Mouse (Mus musculus) cerebral cortex, adult 2 months (tissue): ENCODE measurements around the gene Bach1.

Experiments used
- WGBS: fragments of 180-500 bp; shearing (Covaris S2); methylation state at CpG from one replicate; pipeline ENCODE4 v1.1.7; 2018; 5-methylcytosine and 5-hydroxymethylcytosine counted together

The Bach1 gene

GRCm38 (mm10) chr16:87737842-87738639 is 39.3 kb downstream of the Bach1 start:
- 91% methylated on average over 21 of the region's 21 CpGs for WGBS

GRCm38 (mm10) chr16:87741034-87741715 is 42.4 kb downstream of the Bach1 start:
- 87% methylated on average over 9 of the region's 9 CpGs for WGBS

GRCm38 (mm10) chr16:87743661-87744060 is 44.9 kb downstream of the Bach1 start:
- 66% methylated on average over 3 of the region's 3 CpGs for WGBS

- WGBS, result 89% methylated on average over 2 of the region's 2 CpGs
Observed at GRCm38 (mm10) chr16:87744338-87744737, 45.6 kb downstream of the Bach1 start.

GRCm38 (mm10) chr16:87745192-87745945 is 46.6 kb downstream of the Bach1 start:
- 72% methylated on average over 8 of the region's 8 CpGs for WGBS

- 23% methylated on average over 5 of the region's 5 CpGs for WGBS
Observed at GRCm38 (mm10) chr16:87746728-87747127, 48.0 kb downstream of the Bach1 start.

GRCm38 (mm10) chr16:87751243-87751642 is 52.5 kb downstream of the Bach1 start:
- WGBS, result 92% methylated on average over 13 of the region's 13 CpGs

- 54% methylated on average over 13 of the region's 13 CpGs for WGBS
Observed at GRCm38 (mm10) chr16:87752482-87752881, 53.7 kb downstream of the Bach1 start.

- 57% methylated on average over 9 of the region's 9 CpGs for WGBS
Observed at GRCm38 (mm10) chr16:87754858-87755257, 56.1 kb downstream of the Bach1 start.

- 89% methylated on average over 3 of the region's 3 CpGs for whole genome bisulfite sequencing
Observed at GRCm38 (mm10) chr16:87755915-87756314, 57.2 kb downstream of the Bach1 start.

GRCm38 (mm10) chr16:87758016-87758415 is 59.3 kb downstream of the Bach1 start:
- WGBS, result 99% methylated on average over 11 of the region's 11 CpGs

- 92% methylated on average over 15 of the region's 15 CpGs for WGBS
Observed at GRCm38 (mm10) chr16:87764668-87765109, 65.9 kb downstream of the Bach1 start.

- WGBS, result 37% methylated on average over 8 of the region's 8 CpGs
Observed at GRCm38 (mm10) chr16:87765984-87766383, 67.2 kb downstream of the Bach1 start.

GRCm38 (mm10) chr16:87770576-87770975 is 71.8 kb downstream of the Bach1 start:
- 89% methylated on average over 2 of the region's 2 CpGs for WGBS

- 78% methylated on average over 4 of the region's 4 CpGs for WGBS
Observed at GRCm38 (mm10) chr16:87771926-87772325, 73.2 kb downstream of the Bach1 start.

GRCm38 (mm10) chr16:87774398-87774797 is 75.7 kb downstream of the Bach1 start:
- WGBS, result 73% methylated on average over 3 of the region's 3 CpGs

GRCm38 (mm10) chr16:87777373-87777772 is 78.6 kb downstream of the Bach1 start:
- 86% methylated on average over 4 of the region's 4 CpGs for WGBS

- WGBS, result 57% methylated on average over 7 of the region's 7 CpGs
Observed at GRCm38 (mm10) chr16:87781637-87782036, 82.9 kb downstream of the Bach1 start.
